Mouse (Mus musculus) limb, embryonic 14.5 days (tissue): ENCODE data around the gene Olfml2b. TPM values are rescaled to one million over a fixed set of nuclear protein-coding genes. Genes with fewer than 3 reads are reported as not detected.

ENCODE experiments used
- ATAC-seq: fragments of 200-750 bp; cut with Nextera tagmentation; 2 replicates; pipeline ENCODE4 v1.8.0; 2017; ENCODE audit warnings: low read depth, moderate number of reproducible peaks, moderate TSS enrichment; ENCODE audit not compliant: low FRiP score
- DNase-seq: peaks from one replicate; pipeline ENCODE4 v3.0.0-alpha.2; 2015; ENCODE audit warnings: low spot score
- H3K27ac ChIP-seq: fragments of 300-500 bp; sonication (generic); replicated peaks from 2 replicates; pipeline ENCODE4 v1.5.1; 2014; ENCODE audit warnings: low read depth, mild to moderate bottlenecking, low read length, moderate library complexity, mixed read lengths
- H3K27me3 ChIP-seq: fragments of 300-500 bp; sonication (generic); 2 replicates; pipeline ENCODE4 v1.6.1; 2014; ENCODE audit warnings: low read length, mixed read lengths; ENCODE audit not compliant: control insufficient read depth, insufficient read depth
- H3K36me3 ChIP-seq: fragments of 300-500 bp; sonication (generic); 2 replicates; pipeline ENCODE4 v1.6.1; 2014; ENCODE audit warnings: mild to moderate bottlenecking, low read length, moderate library complexity, mixed read lengths; ENCODE audit not compliant: control insufficient read depth, insufficient read depth
- H3K4me1 ChIP-seq: fragments of 300-500 bp; sonication (generic); 2 replicates; pipeline ENCODE4 v1.6.1; 2014; ENCODE audit warnings: antibody characterized with exemption, low read length, mixed read lengths; ENCODE audit not compliant: control insufficient read depth, insufficient read depth
- H3K4me2 ChIP-seq: fragments of 300-500 bp; sonication (generic); replicated peaks from 2 replicates; pipeline ENCODE4 v1.6.1; 2014; ENCODE audit warnings: low read depth, mild to moderate bottlenecking, low read length, moderate library complexity; ENCODE audit not compliant: severe bottlenecking
- H3K4me3 ChIP-seq: fragments of 300-500 bp; sonication (generic); replicated peaks from 2 replicates; pipeline ENCODE4 v1.5.1; 2014; ENCODE audit warnings: low read length
- H3K9ac ChIP-seq: fragments of 300-500 bp; sonication (generic); 2 replicates; pipeline ENCODE4 v1.6.1; 2014; ENCODE audit warnings: mild to moderate bottlenecking, low read depth, low read length, moderate library complexity; ENCODE audit not compliant: severe bottlenecking
- H3K9me3 ChIP-seq: fragments of 300-500 bp; sonication (generic); 2 replicates; pipeline ENCODE4 v1.6.1; 2016; ENCODE audit warnings: low read length; ENCODE audit not compliant: control insufficient read depth
- POLR2A ChIP-seq: fragments of 200-500 bp; IDR thresholded peaks from 2 replicates; pipeline ENCODE4 v1.8.0; 2012; ENCODE audit warnings: inconsistent platforms, mild to moderate bottlenecking, moderate library complexity, borderline replicate concordance; ENCODE audit not compliant: insufficient read depth, insufficient read length; ENCODE audit errors: extremely low read depth
- WGBS: fragments of 180-500 bp; shearing (Covaris S2); extraction: QIAGEN DNeasy Blood & Tissue Kit; methylation state at CpG from one replicate; pipeline ENCODE4 v1.1.7; 2014; 5-methylcytosine and 5-hydroxymethylcytosine counted together
- polyA plus RNA-seq, 2 experiments: library from polyadenylated mRNA; depleted of rRNA in 1 of 2; stranded (reverse) in 1 of 2; unstranded in 1 of 2; fragments of >200 nt; fragmentation: Nextera tagmentation in 1 of 2; extraction: Ambion mirVana in 1 of 2; gene quantifications; 2 replicates each; pipeline versions ENCODE4 v1.2.1 to v1.2.3; 2012 to 2014

The Olfml2b gene
- polyA plus RNA-seq, 2 experiments: 50.4 to 50.6 TPM

GRCm38 (mm10) chr1:170700496-170701027 is 56.2 kb downstream of the Olfml2b start:
- DNase-seq (no peak), ATAC-seq (no peak)
- H3K4me3 ChIP-seq: no peak overlapping the region
- 74% methylated on average over 3 of the region's 3 CpGs for WGBS
- H3K27me3 ChIP-seq: no peaks in the 10 kb centered on the region
- no peaks in the 10 kb centered on the region for H3K36me3 ChIP-seq
- peak overlapping the region; percentile 53; the same call in 1 of the 2 replicates for H3K27ac ChIP-seq
- H3K9ac ChIP-seq: no peak overlapping the region
- no peak overlapping the region for H3K4me2 ChIP-seq
- H3K9me3 ChIP-seq: no peaks in the 10 kb centered on the region
- peaks cover 10% of the 10 kb centered on the region for H3K4me1 ChIP-seq
- TF ChIP-seq POLR2A: no peak

GRCm38 (mm10) chr1:170701178-170701577 is 56.8 kb downstream of the Olfml2b start:
- TF ChIP-seq POLR2A: no peak
- H3K27me3 ChIP-seq: no peaks in the 10 kb centered on the region
- H3K4me2 ChIP-seq: no peak overlapping the region
- ATAC-seq: peak; percentile 25; the same call in 1 of the 2 replicates
- H3K4me1 ChIP-seq: peaks cover 10% of the 10 kb centered on the region
- no peaks in the 10 kb centered on the region for H3K9me3 ChIP-seq
- no peaks in the 10 kb centered on the region for H3K36me3 ChIP-seq
- WGBS: 17% methylated on average over 3 of the region's 3 CpGs
- H3K27ac ChIP-seq: peak overlapping the region; percentile 53
- H3K4me3 ChIP-seq: no peak overlapping the region
- H3K9ac ChIP-seq: no peak overlapping the region
- no peak for DNase-seq

GRCm38 (mm10) chr1:170701582-170701981 is 57.2 kb downstream of the Olfml2b start:
- Histone ChIP-seq H3K9ac (no peak overlapping the region), H3K4me1 (peaks cover 10% of the 10 kb centered on the region), H3K4me2 (no peak overlapping the region), H3K4me3 (no peak overlapping the region), H3K27me3 (no peaks in the 10 kb centered on the region), H3K9me3 (no peaks in the 10 kb centered on the region), H3K27ac (peak overlapping the region; percentile 53), H3K36me3 (no peaks in the 10 kb centered on the region)
- DNase-seq: no peak
- ATAC-seq: no peak
- no peak for TF ChIP-seq POLR2A
- WGBS: 78% methylated on average over 8 of the region's 8 CpGs

- no peaks in the 10 kb centered on the region for H3K36me3 ChIP-seq
- H3K27me3 ChIP-seq: no peaks in the 10 kb centered on the region
- ATAC-seq (peak; percentile 60), DNase-seq (no peak)
- no peaks in the 10 kb centered on the region for H3K9me3 ChIP-seq
- H3K9ac ChIP-seq: no peak overlapping the region
- TF ChIP-seq POLR2A: no peak
- H3K4me3 ChIP-seq: no peak overlapping the region
- H3K4me2 ChIP-seq: no peak overlapping the region
- peaks cover 10% of the 10 kb centered on the region for H3K4me1 ChIP-seq
- no peak overlapping the region for H3K27ac ChIP-seq
- WGBS: 76% methylated on average over 2 of the region's 2 CpGs
Measured at GRCm38 (mm10) chr1:170702263-170702662, 57.9 kb downstream of the Olfml2b start.

- Histone ChIP-seq H3K36me3 (peaks cover 3% of the 10 kb centered on the region; the same call in 1 of the 2 replicates), H3K9ac (no peak overlapping the region), H3K4me2 (no peak overlapping the region), H3K27ac (no peak overlapping the region), H3K4me3 (no peak overlapping the region), H3K27me3 (no peaks in the 10 kb centered on the region), H3K9me3 (no peaks in the 10 kb centered on the region), H3K4me1 (peaks cover 10% of the 10 kb centered on the region)
- no peak for ATAC-seq
- DNase-seq: no peak
- TF ChIP-seq POLR2A: no peak
- WGBS: 73% methylated on average over 6 of the region's 6 CpGs
Measured at GRCm38 (mm10) chr1:170702958-170703357, 58.6 kb downstream of the Olfml2b start.
